Mouse (Mus musculus): Measurements from ENCODE around the gene Lmo1. TPM values are rescaled to one million over a fixed set of nuclear protein-coding genes. Genes with fewer than 3 reads are reported as not detected.
A peak's percentile ranks its signal among the peaks of the same experiment; 100 is the strongest.
"Not testable (repeated sequence)": the region's sequence is repeated elsewhere in the genome, so short reads cannot be mapped to it uniquely, and the experiment has no call there.

Gene Lmo1
- polyA plus RNA-seq, 1 experiment from 2014 or later = 1.1 TPM

DNA sequence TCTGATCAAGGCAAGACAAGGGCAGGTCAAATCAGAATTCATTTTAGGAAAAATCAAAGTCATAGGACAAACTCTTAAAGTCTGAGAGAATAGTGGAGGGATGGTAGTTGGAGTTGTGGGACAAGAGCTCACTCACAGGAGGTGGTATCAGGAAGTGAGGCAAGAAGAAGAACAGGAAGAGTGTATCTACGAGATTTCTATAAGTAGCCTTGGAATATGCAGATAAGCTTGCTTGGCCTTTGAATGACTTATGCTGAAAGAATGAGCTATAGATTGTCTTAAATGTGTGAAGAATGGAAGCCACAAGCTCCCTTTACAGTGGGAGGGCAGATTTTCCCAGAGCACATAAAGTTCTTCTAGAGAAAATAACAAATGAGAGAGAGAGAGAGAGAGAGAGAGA lies 70.1 kb downstream of the Lmo1 start:
- Histone ChIP-seq H3K9me3 (replicated peaks; ENCODE audit: control insufficient read depth, low read length) (no peaks in the 10 kb centered on the region), H3K4me3 (ENCODE audit: low read depth, low read length) (no peak overlapping the region), H3K4me1 (ENCODE audit: control insufficient read depth, low read depth, low read length) (peaks cover 2% of the 10 kb centered on the region; the same call in 1 of the 2 replicates), H3K27me3 (ENCODE audit: control insufficient read depth, insufficient read depth, low read depth, low read length) (no peaks in the 10 kb centered on the region), H3K9ac (ENCODE audit: low read depth, low read length) (no peak overlapping the region), H3K36me3 (ENCODE audit: control insufficient read depth, insufficient read depth) (no peaks in the 10 kb centered on the region), H3K4me2 (ENCODE audit: low read depth, low read length) (no peak overlapping the region), H3K27ac (ENCODE audit: low read length) (no peak overlapping the region)
- 6% methylated on average over 1 of the region's 1 CpGs for WGBS (ENCODE audit: insufficient replicate concordance)
- no peak for ATAC-seq (ENCODE audit: low read depth)

DNA sequence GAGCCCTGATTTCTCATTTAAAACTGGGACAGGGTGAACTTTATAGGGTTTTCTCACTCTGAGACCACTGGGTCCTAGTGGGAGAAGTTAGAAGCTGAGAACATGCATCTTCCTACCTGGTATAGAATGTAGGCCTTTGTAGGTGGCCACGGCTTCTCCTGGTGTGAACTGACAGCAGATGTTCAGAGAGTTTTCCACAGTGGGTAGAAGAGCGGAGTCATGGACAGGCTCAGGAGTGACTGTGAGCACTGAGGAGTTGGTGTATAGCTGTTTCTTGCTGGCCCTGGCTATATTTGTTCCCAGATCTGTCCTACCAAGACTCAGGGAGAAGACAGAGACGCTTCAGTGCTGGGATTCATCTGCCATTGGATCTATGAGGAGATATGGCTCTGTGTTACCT lies 73.8 kb downstream of the Lmo1 start:
- H3K4me1 ChIP-seq (ENCODE audit: control insufficient read depth, low read depth, low read length) = no peaks in the 10 kb centered on the region
- no peak overlapping the region for H3K27ac ChIP-seq (ENCODE audit: low read length)
- no peak for ATAC-seq (ENCODE audit: low read depth)
- no peaks in the 10 kb centered on the region for H3K27me3 ChIP-seq (ENCODE audit: control insufficient read depth, insufficient read depth, low read depth, low read length)
- H3K36me3 ChIP-seq (ENCODE audit: control insufficient read depth, insufficient read depth) = no peaks in the 10 kb centered on the region
- WGBS (ENCODE audit: insufficient replicate concordance) = 67% methylated on average over 3 of the region's 3 CpGs
- H3K9ac ChIP-seq (ENCODE audit: low read depth, low read length) = no peak overlapping the region
- H3K4me3 ChIP-seq (ENCODE audit: low read depth, low read length) = no peak overlapping the region
- no peaks in the 10 kb centered on the region for H3K9me3 ChIP-seq (replicated peaks; ENCODE audit: control insufficient read depth, low read length)
- no peak overlapping the region for H3K4me2 ChIP-seq (ENCODE audit: low read depth, low read length)

- no peak overlapping the region for H3K4me2 ChIP-seq (ENCODE audit: low read depth, low read length)
- WGBS (ENCODE audit: insufficient replicate concordance) = 28% methylated on average over 6 of the region's 6 CpGs
- no peaks in the 10 kb centered on the region for H3K9me3 ChIP-seq (replicated peaks; ENCODE audit: control insufficient read depth, low read length)
- ATAC-seq (ENCODE audit: low read depth) = no peak; the same call in 1 of the 2 replicates
- no peaks in the 10 kb centered on the region for H3K4me1 ChIP-seq (ENCODE audit: control insufficient read depth, low read depth, low read length)
- H3K27ac ChIP-seq (ENCODE audit: low read length) = no peak overlapping the region
- no peaks in the 10 kb centered on the region for H3K27me3 ChIP-seq (ENCODE audit: control insufficient read depth, insufficient read depth, low read depth, low read length)
- H3K36me3 ChIP-seq (ENCODE audit: control insufficient read depth, insufficient read depth) = no peaks in the 10 kb centered on the region
- H3K9ac ChIP-seq (ENCODE audit: low read depth, low read length) = no peak overlapping the region
- no peak overlapping the region for H3K4me3 ChIP-seq (ENCODE audit: low read depth, low read length)
These were observed 76.6 kb downstream of the Lmo1 start for GRCm38 (mm10) chr7:109098145-109099018.

GRCm38 (mm10) chr7:109097203-109097602 lies 77.8 kb downstream of the Lmo1 start:
- no peak for ATAC-seq (ENCODE audit: low read depth)
- Histone ChIP-seq H3K27me3 (ENCODE audit: control insufficient read depth, insufficient read depth, low read depth, low read length) (no peaks in the 10 kb centered on the region), H3K9ac (ENCODE audit: low read depth, low read length) (no peak overlapping the region), H3K27ac (ENCODE audit: low read length) (no peak overlapping the region), H3K4me2 (ENCODE audit: low read depth, low read length) (no peak overlapping the region), H3K36me3 (ENCODE audit: control insufficient read depth, insufficient read depth) (no peaks in the 10 kb centered on the region), H3K9me3 (replicated peaks; ENCODE audit: control insufficient read depth, low read length) (no peaks in the 10 kb centered on the region), H3K4me3 (ENCODE audit: low read depth, low read length) (no peak overlapping the region), H3K4me1 (ENCODE audit: control insufficient read depth, low read depth, low read length) (no peaks in the 10 kb centered on the region)
- 57% methylated on average over 7 of the region's 7 CpGs for WGBS (ENCODE audit: insufficient replicate concordance)

GRCm38 (mm10) chr7:109096618-109097017 lies 78.4 kb downstream of the Lmo1 start:
- 48% methylated on average over 4 of the region's 4 CpGs for WGBS (ENCODE audit: insufficient replicate concordance)
- no peaks in the 10 kb centered on the region for H3K36me3 ChIP-seq (ENCODE audit: control insufficient read depth, insufficient read depth)
- no peak overlapping the region for H3K27ac ChIP-seq (ENCODE audit: low read length)
- no peaks in the 10 kb centered on the region for H3K27me3 ChIP-seq (ENCODE audit: control insufficient read depth, insufficient read depth, low read depth, low read length)
- no peaks in the 10 kb centered on the region for H3K9me3 ChIP-seq (replicated peaks; ENCODE audit: control insufficient read depth, low read length)
- 0 out of 2 replicates have a peak, but pooled peaks have one; percentile 7 for ATAC-seq (ENCODE audit: low read depth)
- no peak overlapping the region for H3K4me3 ChIP-seq (ENCODE audit: low read depth, low read length)
- H3K9ac ChIP-seq (ENCODE audit: low read depth, low read length) = no peak overlapping the region
- H3K4me2 ChIP-seq (ENCODE audit: low read depth, low read length) = no peak overlapping the region
- no peaks in the 10 kb centered on the region for H3K4me1 ChIP-seq (ENCODE audit: control insufficient read depth, low read depth, low read length)

DNA sequence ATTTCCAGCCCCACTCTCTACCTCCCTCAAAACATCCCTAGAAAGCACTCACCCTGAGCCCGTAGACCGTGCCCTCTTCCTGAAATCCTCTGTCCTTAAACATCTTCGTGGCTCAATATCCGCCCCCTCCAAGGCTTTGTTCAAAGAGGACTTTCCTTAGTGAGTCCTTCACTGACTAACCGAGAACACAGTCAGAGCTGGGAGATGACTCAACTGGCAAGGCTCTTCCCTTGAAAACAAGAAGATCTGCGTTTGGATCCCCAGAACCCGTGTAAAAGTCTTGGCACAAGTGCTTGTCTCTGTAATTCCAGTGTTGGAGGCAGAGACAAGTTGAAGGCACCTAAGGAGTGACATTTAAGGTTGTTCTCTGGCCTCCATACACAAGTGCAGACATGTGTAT lies 80.7 kb downstream of the Lmo1 start:
- Histone ChIP-seq H3K4me3 (ENCODE audit: low read depth, low read length) (no peak overlapping the region), H3K9me3 (replicated peaks; ENCODE audit: control insufficient read depth, low read length) (no peaks in the 10 kb centered on the region), H3K27me3 (ENCODE audit: control insufficient read depth, insufficient read depth, low read depth, low read length) (no peaks in the 10 kb centered on the region), H3K4me2 (ENCODE audit: low read depth, low read length) (no peak overlapping the region), H3K9ac (ENCODE audit: low read depth, low read length) (no peak overlapping the region), H3K36me3 (ENCODE audit: control insufficient read depth, insufficient read depth) (no peaks in the 10 kb centered on the region), H3K27ac (ENCODE audit: low read length) (no peak overlapping the region), H3K4me1 (ENCODE audit: control insufficient read depth, low read depth, low read length) (no peaks in the 10 kb centered on the region)
- no CpG with 5 or more reads among the region's 7 CpGs for WGBS (ENCODE audit: insufficient replicate concordance)
- ATAC-seq (ENCODE audit: low read depth) = no peak

DNA sequence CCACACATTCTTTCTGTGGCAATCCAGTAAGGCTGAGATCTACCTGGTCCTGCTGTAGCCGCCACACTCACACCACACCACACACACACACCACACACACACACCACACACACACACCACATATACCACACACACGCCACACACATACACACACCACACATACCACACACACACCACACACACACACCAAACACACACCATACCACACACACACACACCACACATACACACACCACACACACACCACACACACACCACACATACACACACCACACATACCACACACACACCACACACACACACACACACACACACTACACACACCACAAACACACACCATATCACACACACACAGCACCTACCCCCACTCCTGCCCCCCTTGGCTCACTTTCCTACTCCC lies 83.7 kb downstream of the Lmo1 start:
- not testable (repeated sequence) for ATAC-seq (ENCODE audit: low read depth); H3K27ac ChIP-seq (ENCODE audit: low read length); H3K9me3 ChIP-seq (replicated peaks; ENCODE audit: control insufficient read depth, low read length); H3K4me3 ChIP-seq (ENCODE audit: low read depth, low read length); H3K9ac ChIP-seq (ENCODE audit: low read depth, low read length); H3K4me2 ChIP-seq (ENCODE audit: low read depth, low read length); H3K4me1 ChIP-seq (ENCODE audit: control insufficient read depth, low read depth, low read length); H3K36me3 ChIP-seq (ENCODE audit: control insufficient read depth, insufficient read depth); H3K27me3 ChIP-seq (ENCODE audit: control insufficient read depth, insufficient read depth, low read depth, low read length)
- WGBS (ENCODE audit: insufficient replicate concordance) = no CpG with 5 or more reads among the region's 2 CpGs

Other genes with a start within 250 kb of the Lmo1 start
- 0.04 TPM in 1 of 2 replicates, not detected in the other for gene Nlrp10, start 245.0 kb downstream of the Lmo1 start, polyA plus RNA-seq (2015; fragmentation: Nextera tagmentation; extraction: Ambion mirVana)
- gene Eif3f, start 240.8 kb downstream of the Lmo1 start, polyA plus RNA-seq (2015; fragmentation: Nextera tagmentation; extraction: Ambion mirVana) = 28.0 and 29.1 TPM in 2 replicates
- 0.05 and 0.11 TPM in 2 replicates for gene Tub, start 224.9 kb downstream of the Lmo1 start, polyA plus RNA-seq (2015; fragmentation: Nextera tagmentation; extraction: Ambion mirVana)
- gene Ric3, start 91.9 kb downstream of the Lmo1 start, polyA plus RNA-seq (2015; fragmentation: Nextera tagmentation; extraction: Ambion mirVana) = 0.25 and 0.47 TPM in 2 replicates